Mouse (Mus musculus): ENCODE measurements around the gene Pacrg.

Gene Pacrg

GRCm38 (mm10) chr17:10488873-10489272 lies 351.2 kb downstream of the Pacrg start:
- DNase-seq, result no peak

- no peak for DNase-seq
Measured at GRCm38 (mm10) chr17:10483945-10484546, 356.1 kb downstream of the Pacrg start.

DNA sequence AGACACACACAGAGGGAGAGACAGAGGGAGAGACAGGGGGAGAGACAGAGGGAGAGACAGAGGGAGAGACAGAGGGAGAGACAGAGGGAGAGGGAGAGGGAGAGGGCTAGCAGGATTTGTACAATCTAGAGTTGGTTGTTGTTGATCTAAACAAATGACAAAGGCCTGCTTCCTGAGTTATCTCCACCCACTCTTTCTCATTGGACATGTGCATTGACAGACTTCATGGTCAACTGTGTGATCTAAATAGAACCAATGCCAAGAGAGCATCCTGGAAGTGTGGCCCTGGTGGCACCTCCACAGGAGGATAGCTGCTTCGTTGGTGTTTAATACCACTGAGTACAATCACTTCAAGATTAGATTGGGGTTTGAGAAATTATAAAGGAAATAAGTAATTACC lies 359.0 kb downstream of the Pacrg start:
- DNase-seq, result no peak

GRCm38 (mm10) chr17:10479020-10479707 lies 360.9 kb downstream of the Pacrg start:
- no peak for DNase-seq

DNA sequence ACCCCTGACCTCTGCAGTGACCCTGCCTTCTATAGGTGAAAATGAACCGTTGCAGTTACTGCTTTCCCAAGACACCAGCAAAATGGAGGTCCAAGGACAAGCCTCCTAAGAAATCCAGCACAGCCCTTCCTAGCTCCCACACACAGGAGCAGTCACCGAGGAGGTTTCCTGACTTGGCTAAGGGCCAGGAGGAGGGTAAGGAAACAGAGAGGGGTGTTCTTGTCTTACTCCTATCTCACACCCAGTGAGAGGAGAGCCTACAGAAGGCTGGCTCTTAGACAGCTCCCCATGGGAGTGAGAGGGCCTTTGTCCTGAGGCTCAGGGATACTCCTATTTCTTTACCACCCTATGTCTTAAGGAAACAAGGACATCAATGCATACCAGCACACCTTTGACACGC lies 361.7 kb downstream of the Pacrg start:
- DNase-seq, result no peak

DNA sequence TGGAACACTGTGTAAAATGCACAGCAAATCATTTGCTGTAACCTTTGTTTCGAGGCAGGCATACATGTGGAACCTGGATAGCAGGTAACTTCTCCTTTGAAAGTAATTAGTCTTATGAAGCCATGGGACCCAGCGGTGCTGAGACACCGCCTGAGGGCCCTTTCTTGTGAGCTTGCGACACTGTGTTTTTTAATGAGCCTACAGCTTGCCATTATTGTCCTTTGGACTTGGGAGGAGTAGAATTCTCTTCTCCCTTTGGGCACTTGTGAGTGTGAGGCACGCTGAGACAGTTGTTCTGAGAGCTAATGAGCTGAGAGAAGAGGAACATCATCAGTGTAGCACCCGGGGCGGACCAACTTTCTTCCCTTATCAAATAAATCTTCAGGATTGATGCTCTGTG lies 363.3 kb downstream of the Pacrg start:
- DNase-seq, result no peak

DNA sequence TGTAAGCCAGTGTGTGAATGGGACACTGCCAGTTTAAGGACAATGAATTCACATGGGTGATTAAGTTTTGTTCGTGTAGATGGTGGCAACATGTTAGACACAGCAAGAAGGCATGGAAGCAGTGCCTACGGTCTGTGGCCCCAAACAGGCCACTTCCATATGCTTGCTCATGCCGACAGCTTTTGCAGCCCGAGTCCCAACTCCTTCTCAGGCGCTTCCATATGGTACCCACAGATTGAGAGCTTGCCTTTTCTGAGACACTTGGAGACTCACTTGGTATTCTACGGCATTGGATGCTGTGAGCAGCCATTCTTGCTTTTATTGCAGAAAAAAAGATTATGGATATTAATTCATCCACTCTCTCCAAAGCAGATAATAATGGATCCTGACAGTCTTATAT lies 365.1 kb downstream of the Pacrg start:
- no peak for DNase-seq

- DNase-seq, result no peak
Measured at GRCm38 (mm10) chr17:10473826-10474384, 366.2 kb downstream of the Pacrg start.

DNA sequence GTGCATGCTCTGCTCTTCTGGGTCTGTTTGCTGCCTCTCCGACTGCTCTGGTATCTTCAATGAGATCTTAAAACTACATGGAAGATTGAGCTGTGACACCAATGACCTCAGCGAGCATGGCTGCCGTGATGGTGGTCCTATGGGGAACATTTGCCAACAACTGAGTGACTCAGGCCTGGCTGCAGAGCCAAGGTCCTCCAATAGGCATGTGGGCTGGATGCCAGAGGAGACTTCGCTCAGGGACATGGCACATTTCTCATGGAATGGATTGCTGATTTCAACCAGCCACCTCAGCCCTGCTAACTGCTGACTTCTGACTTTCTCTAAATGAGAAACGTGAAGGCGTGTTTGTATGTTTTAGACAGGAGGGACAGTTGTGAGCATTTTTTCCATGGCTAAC lies 366.9 kb downstream of the Pacrg start:
- no peak for DNase-seq

GRCm38 (mm10) chr17:10469874-10470568 lies 370.1 kb downstream of the Pacrg start:
- no peak for DNase-seq

DNA sequence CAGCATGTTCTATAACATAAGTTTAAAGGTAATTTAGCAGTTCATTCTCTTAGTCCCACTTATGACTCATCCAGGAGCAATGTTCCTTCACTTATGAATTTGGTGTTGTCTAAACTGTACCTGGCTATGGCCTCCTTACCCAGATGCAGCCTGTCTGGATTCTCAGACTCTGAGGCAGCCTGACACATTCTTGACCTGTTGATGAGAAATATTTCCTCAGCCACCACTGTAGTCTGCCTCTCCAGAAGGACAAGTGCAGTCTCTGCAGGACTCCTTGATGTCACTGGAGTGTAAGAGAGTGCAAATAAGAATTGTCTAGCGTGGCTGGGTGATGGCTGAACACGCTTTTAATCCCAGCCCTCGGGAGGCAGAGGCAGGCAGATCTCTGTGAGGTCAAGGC lies 373.0 kb downstream of the Pacrg start:
- DNase-seq, result no peak

GRCm38 (mm10) chr17:10465467-10465866 lies 374.6 kb downstream of the Pacrg start:
- DNase-seq, result no peak

DNA sequence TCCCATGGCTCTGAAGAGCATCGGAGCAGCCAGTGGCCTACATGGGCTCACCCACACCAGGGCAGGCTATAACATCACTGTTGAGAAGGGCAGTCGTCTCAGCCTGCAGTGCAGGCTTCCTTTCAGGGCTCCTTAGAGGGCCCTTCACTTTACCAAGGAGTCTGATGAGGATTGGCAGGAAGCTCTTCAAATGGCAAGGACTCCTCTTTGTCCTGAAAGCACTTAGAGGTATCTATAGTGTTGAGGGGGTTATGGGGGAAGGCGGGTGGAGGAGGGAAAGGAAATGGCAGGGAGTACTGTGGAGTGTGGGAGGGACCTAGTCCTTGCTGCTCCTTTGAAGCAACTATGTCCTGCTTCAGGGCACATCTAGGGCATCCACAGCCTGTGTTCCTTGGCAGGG lies 375.4 kb downstream of the Pacrg start:
- no peak for DNase-seq

DNA sequence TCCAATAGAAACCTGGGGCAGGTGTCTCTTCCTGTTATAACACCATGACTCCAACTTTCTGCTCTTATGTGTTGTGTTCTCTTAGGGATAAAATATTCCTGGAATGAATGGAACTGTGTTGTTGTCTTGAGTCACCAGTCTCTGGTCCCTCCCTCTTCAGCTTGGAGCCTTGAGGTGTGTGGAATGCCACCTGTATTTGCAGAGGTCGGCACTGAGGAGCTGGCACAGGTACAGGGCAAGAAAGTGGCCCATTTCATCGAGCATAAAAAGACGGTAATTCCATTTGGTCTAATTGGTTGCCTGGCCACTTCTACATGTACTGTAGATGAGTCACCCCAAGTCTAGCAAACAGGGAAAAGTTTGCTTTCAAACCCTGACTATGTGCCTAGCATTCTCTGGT lies 376.5 kb downstream of the Pacrg start:
- no peak for DNase-seq

DNA sequence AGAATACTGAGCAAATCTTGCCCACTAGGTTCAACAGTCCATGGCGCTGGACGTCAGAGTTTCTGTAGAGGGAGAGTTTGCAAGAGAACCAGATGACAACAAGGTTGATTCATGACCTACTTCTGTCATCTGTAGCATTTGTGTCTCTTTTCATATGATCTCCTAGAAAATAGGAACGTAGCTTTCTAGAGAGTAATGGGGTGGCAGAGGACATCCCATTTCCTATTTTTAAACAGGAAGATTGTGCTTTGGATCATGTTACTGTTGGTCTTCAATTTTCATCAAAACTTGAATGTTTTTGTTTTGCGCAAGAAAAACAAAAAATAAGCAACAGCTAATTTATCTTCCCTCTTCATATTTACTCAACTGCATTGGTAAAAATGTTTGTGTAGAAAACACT lies 379.2 kb downstream of the Pacrg start:
- DNase-seq, result no peak

GRCm38 (mm10) chr17:10458743-10459142 lies 381.4 kb downstream of the Pacrg start:
- DNase-seq, result no peak

- DNase-seq, result no peak
Measured at GRCm38 (mm10) chr17:10456409-10456808, 383.7 kb downstream of the Pacrg start.

GRCm38 (mm10) chr17:10455961-10456360 lies 384.1 kb downstream of the Pacrg start:
- no peak for DNase-seq

DNA sequence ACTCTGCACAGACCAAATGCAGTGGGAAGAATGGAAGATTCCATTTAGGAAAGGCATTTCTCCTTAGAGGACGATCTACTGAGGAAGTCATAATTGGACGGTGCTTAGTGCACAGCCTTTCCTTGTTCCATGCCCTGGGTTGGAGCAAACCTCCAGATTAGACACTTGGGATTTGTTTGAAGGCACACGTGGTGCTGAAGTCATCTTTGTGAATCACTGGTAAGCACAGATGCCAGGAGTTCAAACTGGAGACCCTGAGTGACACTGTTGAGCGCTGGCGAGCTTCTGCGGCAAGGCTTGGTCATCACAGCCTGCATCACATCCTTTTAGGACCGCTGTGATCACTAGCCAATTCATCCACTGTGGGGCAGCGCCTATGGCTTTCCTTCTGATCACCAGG lies 385.7 kb downstream of the Pacrg start:
- DNase-seq, result no peak

- no peak for DNase-seq
Measured at GRCm38 (mm10) chr17:10452801-10453200, 387.3 kb downstream of the Pacrg start.

DNA sequence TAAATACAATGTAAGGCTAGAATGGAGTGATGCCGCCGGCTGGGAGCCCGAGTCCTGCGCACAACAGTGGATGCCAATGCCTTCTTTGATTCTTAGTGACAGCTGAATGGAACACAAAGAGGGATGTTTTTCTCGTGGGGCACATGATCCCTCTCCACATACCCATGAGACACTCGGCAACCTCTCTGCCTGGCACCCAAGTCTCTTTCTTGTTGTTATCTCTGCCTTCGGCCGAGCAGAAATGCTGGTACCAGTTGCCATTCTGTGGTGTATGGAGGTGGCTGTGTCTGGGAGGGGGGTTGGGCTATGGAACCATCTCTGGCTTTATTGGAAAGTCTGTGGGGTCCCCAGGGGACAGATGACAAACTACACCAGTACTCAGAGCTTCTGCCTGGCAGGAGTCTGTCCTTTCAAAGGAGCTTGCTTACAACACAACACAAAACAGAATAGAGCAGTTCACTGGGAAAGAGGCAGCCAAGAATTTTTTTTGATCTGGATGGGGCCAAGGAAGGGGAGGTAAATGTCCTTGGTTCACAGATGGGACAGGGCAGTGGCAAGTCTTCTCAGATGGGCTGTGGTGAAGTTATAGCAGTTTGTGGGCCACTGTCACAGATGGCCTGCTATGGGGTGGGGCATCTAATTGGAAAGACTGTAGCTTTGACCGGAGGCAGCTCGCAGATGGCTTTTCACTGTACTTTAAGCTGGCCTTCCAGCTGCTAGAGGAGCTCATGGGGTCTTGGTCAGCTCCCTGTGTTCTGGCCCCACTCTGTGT lies 388.6 kb downstream of the Pacrg start:
- DNase-seq, result no peak

- no peak for DNase-seq
Measured at GRCm38 (mm10) chr17:10449800-10450299, 390.3 kb downstream of the Pacrg start.

DNA sequence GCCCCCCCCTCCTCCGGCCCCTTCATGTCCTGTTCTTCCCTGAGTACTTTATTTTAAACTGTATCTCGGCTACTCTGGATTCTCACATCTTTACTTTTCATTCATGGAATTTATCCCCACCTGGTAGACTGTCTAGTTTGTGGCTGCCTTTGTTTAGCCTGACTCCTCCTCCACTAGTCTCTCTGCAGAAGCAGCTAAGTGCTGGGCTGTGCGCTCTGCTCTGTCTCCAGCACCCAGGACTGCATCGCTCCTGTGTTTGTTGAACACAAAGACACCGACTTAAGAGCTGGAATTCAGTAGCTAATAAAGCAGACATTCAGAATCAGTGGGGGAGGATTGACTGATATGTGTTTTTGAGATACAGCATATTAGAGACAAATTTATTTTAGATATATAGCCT lies 391.7 kb downstream of the Pacrg start:
- no peak for DNase-seq

Measured in cerebellum, postnatal 25 days (tissue).